Mouse (Mus musculus): ENCODE data around the gene Leng1. TPM values are rescaled to one million over a fixed set of nuclear protein-coding genes. Genes with fewer than 3 reads are reported as not detected.

Leng1 gene
- total and polyA plus RNA-seq, 3 experiments, result 5.8 to 8.5 (median 6.7) TPM

- TF ChIP-seq POLR2AphosphoS2 (IDR thresholded peaks at IDR 0.05; ENCODE audit: low read depth, low read length), result no peak
- TF ChIP-seq BHLHE40 (IDR thresholded peaks at IDR 0.05; ENCODE audit: low read depth, low read length), result no peak
- TF ChIP-seq UBTF (IDR thresholded peaks at IDR 0.05; ENCODE audit: low read depth, low read length), result no peak
- no peak for TF ChIP-seq TCF12 (IDR thresholded peaks at IDR 0.05; ENCODE audit: low read depth, low read length)
- TF ChIP-seq ZKSCAN1 (IDR thresholded peaks at IDR 0.05; ENCODE audit: borderline replicate concordance, low read depth, low read length), result no peak
- no peak for TF ChIP-seq CHD1 (IDR thresholded peaks at IDR 0.05; ENCODE audit: low read depth, low read length)
- no peak for TF ChIP-seq NELFE (IDR thresholded peaks at IDR 0.05; ENCODE audit: low read depth, low read length)
- TF ChIP-seq NRF1 (IDR thresholded peaks at IDR 0.05; ENCODE audit: low read depth, low read length), result no peak
- TF ChIP-seq JUND (conservative IDR thresholded peaks at IDR 0.05; ENCODE audit: low read depth, low read length), result no peak
- no peak for TF ChIP-seq PAX5 (IDR thresholded peaks at IDR 0.05; ENCODE audit: low read length)
- no peak for TF ChIP-seq HCFC1 (IDR thresholded peaks at IDR 0.05; ENCODE audit: low read depth, low read length)
- TF ChIP-seq KAT2A (IDR thresholded peaks at IDR 0.05; ENCODE audit: insufficient replicate concordance, low read length), result no peak
- TF ChIP-seq JUN (IDR thresholded peaks at IDR 0.05; ENCODE audit: insufficient read depth, low read depth, low read length), result no peak
- no peak for TF ChIP-seq POLR2A (IDR thresholded peaks at IDR 0.05; ENCODE audit: low read depth, low read length)
- no peak for TF ChIP-seq ELF1 (IDR thresholded peaks at IDR 0.05; ENCODE audit: low read depth, low read length)
- no peak for TF ChIP-seq CTCF (conservative IDR thresholded peaks at IDR 0.05 in 1 of 2, IDR thresholded peaks at IDR 0.05 in 1 of 2; ENCODE audit: low read depth in 2 of 2, low read length in 2 of 2)
- no peak for TF ChIP-seq E2F4 (IDR thresholded peaks at IDR 0.05; ENCODE audit: insufficient replicate concordance, low read depth, low read length)
- no peak for TF ChIP-seq ZC3H11A (IDR thresholded peaks at IDR 0.05; ENCODE audit: low read depth, low read length)
- no peak for TF ChIP-seq GABPA (IDR thresholded peaks at IDR 0.05; ENCODE audit: insufficient replicate concordance, low read depth, low read length)
- no peak for TF ChIP-seq CHD2 (IDR thresholded peaks at IDR 0.05; ENCODE audit: low read length)
- no peak overlapping the region for H3K4me2 ChIP-seq (ENCODE audit: insufficient read depth, low read depth, poor library complexity, severe bottlenecking)
- H3K27me3 ChIP-seq (replicated peaks), result no peaks in the 10 kb centered on the region
- H3K27ac ChIP-seq (ENCODE audit: insufficient read depth, low read depth), result no peak overlapping the region
- peaks cover 0 to 25% of the 10 kb centered on the region in 2 experiments; a peak in 2 of 4 replicates for H3K4me1 ChIP-seq (ENCODE audit: control insufficient read depth in 1 of 2, insufficient read depth in 2 of 2)
- peaks cover 13% of the 10 kb centered on the region; the same call in 1 of the 2 replicates for H3K79me2 ChIP-seq (replicated peaks; ENCODE audit: control insufficient read depth, extremely low read depth, insufficient read depth, poor library complexity, severe bottlenecking)
- H3K9me3 ChIP-seq (replicated peaks; ENCODE audit: low read length), result no peaks in the 10 kb centered on the region
- dilution Hi-C loops (cut with MboI; ENCODE audit: extremely low pct_ligation_motif_present, extremely low pct_unique_long_range_greater_than_20kb, low sequenced_read_pairs), result no loop called here
- peaks cover 6 to 31% of the 10 kb centered on the region in 2 experiments for H3K36me3 ChIP-seq (replicated peaks in 1 of 2; ENCODE audit: control insufficient read depth in 1 of 2, insufficient read depth in 1 of 2, low read length in 1 of 2)
- H3K4me3 ChIP-seq (replicated peaks in 1 of 3; ENCODE audit: low read depth in 2 of 3, low read length in 2 of 3, poor library complexity in 1 of 3), result no peak overlapping the region
- in situ Hi-C loops (cut with MboI; ENCODE audit: low pct_ligation_motif_present, low pct_unique_long_range_greater_than_20kb, low sequenced_read_pairs), result no loop called here
- DNase-seq (ENCODE audit: extremely low read depth), result no peak
- H3K9ac ChIP-seq (ENCODE audit: insufficient read depth, low read depth), result no peak overlapping the region
These were observed 1.3 kb upstream of the Leng1 start for GRCm38 (mm10) chr7:3666921-3667391.

- Histone ChIP-seq H3K36me3 (replicated peaks in 1 of 2; ENCODE audit: control insufficient read depth in 1 of 2, insufficient read depth in 1 of 2, low read length in 1 of 2) (peaks cover 25 to 44% of the 10 kb centered on the region in 2 experiments), H3K4me3 (replicated peaks in 1 of 3; ENCODE audit: low read depth in 2 of 3, low read length in 2 of 3, poor library complexity in 1 of 3) (peak overlapping the region; percentile 79 to 96 (median 93)), H3K4me2 (ENCODE audit: insufficient read depth, low read depth, poor library complexity, severe bottlenecking) (peak overlapping the region; percentile 91), H3K9me3 (replicated peaks; ENCODE audit: low read length) (no peaks in the 10 kb centered on the region), H3K9ac (ENCODE audit: insufficient read depth, low read depth) (peak overlapping the region; percentile 80), H3K27ac (ENCODE audit: insufficient read depth, low read depth) (no peak overlapping the region), H3K4me1 (ENCODE audit: control insufficient read depth in 1 of 2, insufficient read depth in 2 of 2) (peaks cover 0 to 25% of the 10 kb centered on the region in 2 experiments; a peak in 2 of 4 replicates), H3K79me2 (replicated peaks; ENCODE audit: control insufficient read depth, extremely low read depth, insufficient read depth, poor library complexity, severe bottlenecking) (peaks cover 13% of the 10 kb centered on the region; the same call in 1 of the 2 replicates), H3K27me3 (replicated peaks) (no peaks in the 10 kb centered on the region)
- dilution Hi-C loops (cut with MboI; ENCODE audit: extremely low pct_ligation_motif_present, extremely low pct_unique_long_range_greater_than_20kb, low sequenced_read_pairs), result no loop called here
- DNase-seq (ENCODE audit: extremely low read depth), result peak; percentile 21
- no peak for TF ChIP-seq KAT2A (IDR thresholded peaks at IDR 0.05; ENCODE audit: insufficient replicate concordance, low read length)
- TF ChIP-seq BHLHE40 (IDR thresholded peaks at IDR 0.05; ENCODE audit: low read depth, low read length), result no peak
- TF ChIP-seq MEF2A (IDR thresholded peaks at IDR 0.05; ENCODE audit: borderline replicate concordance, low read depth, low read length), result no peak
- in situ Hi-C loops (cut with MboI; ENCODE audit: low pct_ligation_motif_present, low pct_unique_long_range_greater_than_20kb, low sequenced_read_pairs), result no loop called here
These were observed 971 bp downstream of the Leng1 start for GRCm38 (mm10) chr7:3664524-3665214.

All from CH12.LX (cell line).